Mouse (Mus musculus): Measurements from ENCODE around the gene Bnipl. TPM values are rescaled to one million over a fixed set of nuclear protein-coding genes. Genes with fewer than 3 reads are reported as not detected.

The Bnipl gene
- total RNA-seq (2021), result under 1 TPM in 1 of 2 experiments, not detected in 1; 0.25 TPM
- long read RNA-seq, result 0 reads

GRCm38 (mm10) chr3:95250783-95251424, at the start of gene Bnipl:
Bnipl (minus strand) TSS chr3:95251193.
- no peak for DNase-seq (ENCODE audit: low spot score in 2 of 2)

GRCm38 (mm10) chr3:95298018-95298417, 47.0 kb upstream of the Bnipl start:
- DNase-seq (ENCODE audit: low spot score in 2 of 2), result no peak

- peak; percentile 39 to 42 for DNase-seq (ENCODE audit: low spot score in 2 of 2)
Observed at GRCm38 (mm10) chr3:95296103-95296469, 45.1 kb upstream of the Bnipl start.

GRCm38 (mm10) chr3:95295321-95296102, 44.5 kb upstream of the Bnipl start:
- DNase-seq (ENCODE audit: low spot score in 2 of 2), result no peak

GRCm38 (mm10) chr3:95294718-95295117, 43.7 kb upstream of the Bnipl start:
- DNase-seq (ENCODE audit: low spot score in 2 of 2), result no peak

GRCm38 (mm10) chr3:95294316-95294715, 43.3 kb upstream of the Bnipl start:
- DNase-seq (ENCODE audit: low spot score in 2 of 2), result no peak

- no peak for DNase-seq (ENCODE audit: low spot score in 2 of 2)
Observed at GRCm38 (mm10) chr3:95293537-95293936, 42.5 kb upstream of the Bnipl start.

GRCm38 (mm10) chr3:95292899-95293298, 41.9 kb upstream of the Bnipl start:
- no peak for DNase-seq (ENCODE audit: low spot score in 2 of 2)

- DNase-seq (ENCODE audit: low spot score in 2 of 2), result no peak
Observed at GRCm38 (mm10) chr3:95291041-95291440, 40.0 kb upstream of the Bnipl start.

GRCm38 (mm10) chr3:95290156-95290555, 39.2 kb upstream of the Bnipl start:
- DNase-seq (ENCODE audit: low spot score in 2 of 2), result no peak

GRCm38 (mm10) chr3:95289419-95289818, 38.4 kb upstream of the Bnipl start:
- DNase-seq (ENCODE audit: low spot score in 2 of 2), result no peak

GRCm38 (mm10) chr3:95287541-95287940, 36.5 kb upstream of the Bnipl start:
- DNase-seq (ENCODE audit: low spot score in 2 of 2), result no peak

GRCm38 (mm10) chr3:95286510-95286909, 35.5 kb upstream of the Bnipl start:
- no peak for DNase-seq (ENCODE audit: low spot score in 2 of 2)

GRCm38 (mm10) chr3:95286011-95286410, 35.0 kb upstream of the Bnipl start:
- DNase-seq (ENCODE audit: low spot score in 2 of 2), result no peak

GRCm38 (mm10) chr3:95285390-95285789, 34.4 kb upstream of the Bnipl start:
- DNase-seq (ENCODE audit: low spot score in 2 of 2), result no peak

- DNase-seq (ENCODE audit: low spot score in 2 of 2), result no peak
Observed at GRCm38 (mm10) chr3:95284501-95285281, 33.7 kb upstream of the Bnipl start.

GRCm38 (mm10) chr3:95284062-95284461, 33.1 kb upstream of the Bnipl start:
- DNase-seq (ENCODE audit: low spot score in 2 of 2), result no peak

GRCm38 (mm10) chr3:95283589-95283941, 32.6 kb upstream of the Bnipl start:
- no peak for DNase-seq (ENCODE audit: low spot score in 2 of 2)

GRCm38 (mm10) chr3:95282865-95283588, 32.0 kb upstream of the Bnipl start:
- DNase-seq (ENCODE audit: low spot score in 2 of 2), result peak; percentile 75 to 81

GRCm38 (mm10) chr3:95282381-95282864, 31.4 kb upstream of the Bnipl start:
- peak; percentile 16 to 36 for DNase-seq (ENCODE audit: low spot score in 2 of 2)
